Mouse (Mus musculus) midbrain, postnatal 0 days (tissue): ENCODE data around the gene B4galt5. TPM values are rescaled to one million over a fixed set of nuclear protein-coding genes. Genes with fewer than 3 reads are reported as not detected.
A peak's percentile ranks its signal among the peaks of the same experiment; 100 is the strongest.

ENCODE experiments used
- ATAC-seq: fragments of 200-750 bp; cut with Nextera tagmentation; 2 replicates; pipeline ENCODE4 v1.8.0; 2017; ENCODE audit warnings: moderate number of reproducible peaks, mild to moderate bottlenecking, moderate TSS enrichment, moderate library complexity; ENCODE audit not compliant: low FRiP score
- DNase-seq: peaks from one replicate; pipeline ENCODE4 v3.0.0-alpha.2; 2015; ENCODE audit warnings: low spot score
- H3K27ac ChIP-seq: fragments of 300-500 bp; sonication (generic); 2 replicates; pipeline ENCODE4 v1.5.1; 2014; ENCODE audit warnings: low read depth, mild to moderate bottlenecking, low read length, mixed read lengths
- H3K27me3 ChIP-seq: fragments of 300-500 bp; sonication (generic); 2 replicates; pipeline ENCODE4 v1.6.1; 2014; ENCODE audit warnings: low read length, control low read depth, mixed read lengths; ENCODE audit not compliant: insufficient read depth
- H3K36me3 ChIP-seq: fragments of 300-500 bp; sonication (generic); 2 replicates; pipeline ENCODE4 v1.6.1; 2014; ENCODE audit warnings: low read length, control low read depth, mixed read lengths; ENCODE audit not compliant: insufficient read depth
- H3K4me1 ChIP-seq: fragments of 300-500 bp; sonication (generic); 2 replicates; pipeline ENCODE4 v1.6.1; 2014; ENCODE audit warnings: mild to moderate bottlenecking, control low read depth, antibody characterized with exemption, low read length, mixed read lengths; ENCODE audit not compliant: insufficient read depth
- H3K4me2 ChIP-seq: fragments of 300-500 bp; sonication (generic); 2 replicates; pipeline ENCODE4 v1.6.1; 2014; ENCODE audit warnings: low read depth, mild to moderate bottlenecking, low read length, mixed read lengths; ENCODE audit not compliant: poor library complexity, severe bottlenecking
- H3K4me3 ChIP-seq: fragments of 300-500 bp; sonication (generic); 2 replicates; pipeline ENCODE4 v1.5.1; 2014; ENCODE audit warnings: low read depth, mild to moderate bottlenecking, low read length, moderate library complexity
- H3K9ac ChIP-seq: fragments of 300-500 bp; sonication (generic); replicated peaks from 2 replicates; pipeline ENCODE4 v1.6.1; 2014; ENCODE audit warnings: mild to moderate bottlenecking, low read length, moderate library complexity, mixed read lengths; ENCODE audit not compliant: poor library complexity, severe bottlenecking
- H3K9me3 ChIP-seq: fragments of 300-500 bp; sonication (generic); 2 replicates; pipeline ENCODE4 v1.6.1; 2016; ENCODE audit warnings: low read length, control low read depth
- CTCF ChIP-seq: IDR thresholded peaks from 2 replicates; pipeline ENCODE4 v1.5.1; 2016; ENCODE audit warnings: antibody characterized with exemption, mild to moderate bottlenecking
- WGBS: fragments of 180-500 bp; shearing (Covaris S2); extraction: QIAGEN DNeasy Blood & Tissue Kit; methylation state at CpG from one replicate; pipeline ENCODE4 v1.1.7; 2014; 5-methylcytosine and 5-hydroxymethylcytosine counted together
- polyA plus RNA-seq: library from polyadenylated mRNA; unstranded; fragments of >200 nt; fragmentation: Nextera tagmentation; extraction: Ambion mirVana; gene quantifications from 2 replicates; pipeline ENCODE4 v1.2.1, GENCODE M21; 2015
- total RNA-seq: library from RNA; depleted of rRNA; stranded (reverse); fragments of >200 nt; gene quantifications from 2 replicates; pipeline ENCODE4 v1.2.3, GENCODE M21; 2014

The B4galt5 gene
- total and polyA plus RNA-seq, 2 experiments from 2014 or later = 35.6 to 88.3 TPM

GRCm38 (mm10) chr2:167375688-167376087 lies 26.7 kb upstream of the B4galt5 start:
- Histone ChIP-seq H3K4me3 (no peak overlapping the region), H3K9ac (no peak overlapping the region), H3K27me3 (no peaks in the 10 kb centered on the region), H3K4me1 (no peaks in the 10 kb centered on the region), H3K27ac (no peak overlapping the region), H3K4me2 (no peak overlapping the region), H3K36me3 (no peaks in the 10 kb centered on the region), H3K9me3 (no peaks in the 10 kb centered on the region)
- ATAC-seq (no peak), DNase-seq (no peak)
- WGBS = 91% methylated on average over 5 of the region's 5 CpGs
- TF ChIP-seq CTCF = no peak

GRCm38 (mm10) chr2:167375135-167375534 lies 26.2 kb upstream of the B4galt5 start:
- 84% methylated on average over 9 of the region's 9 CpGs for WGBS
- Histone ChIP-seq H3K4me2 (no peak overlapping the region), H3K36me3 (no peaks in the 10 kb centered on the region), H3K27ac (no peak overlapping the region), H3K9ac (no peak overlapping the region), H3K9me3 (no peaks in the 10 kb centered on the region), H3K27me3 (no peaks in the 10 kb centered on the region), H3K4me3 (no peak overlapping the region), H3K4me1 (no peaks in the 10 kb centered on the region)
- TF ChIP-seq CTCF = no peak
- DNase-seq (no peak), ATAC-seq (no peak)

GRCm38 (mm10) chr2:167374191-167374805 lies 25.3 kb upstream of the B4galt5 start:
- Histone ChIP-seq H3K27me3 (no peaks in the 10 kb centered on the region), H3K4me2 (no peak overlapping the region), H3K9me3 (no peaks in the 10 kb centered on the region), H3K36me3 (no peaks in the 10 kb centered on the region), H3K9ac (no peak overlapping the region), H3K4me1 (no peaks in the 10 kb centered on the region), H3K27ac (no peak overlapping the region), H3K4me3 (no peak overlapping the region)
- no peak for TF ChIP-seq CTCF
- DNase-seq = no peak
- WGBS = 91% methylated on average over 12 of the region's 12 CpGs
- ATAC-seq = no peak

DNA sequence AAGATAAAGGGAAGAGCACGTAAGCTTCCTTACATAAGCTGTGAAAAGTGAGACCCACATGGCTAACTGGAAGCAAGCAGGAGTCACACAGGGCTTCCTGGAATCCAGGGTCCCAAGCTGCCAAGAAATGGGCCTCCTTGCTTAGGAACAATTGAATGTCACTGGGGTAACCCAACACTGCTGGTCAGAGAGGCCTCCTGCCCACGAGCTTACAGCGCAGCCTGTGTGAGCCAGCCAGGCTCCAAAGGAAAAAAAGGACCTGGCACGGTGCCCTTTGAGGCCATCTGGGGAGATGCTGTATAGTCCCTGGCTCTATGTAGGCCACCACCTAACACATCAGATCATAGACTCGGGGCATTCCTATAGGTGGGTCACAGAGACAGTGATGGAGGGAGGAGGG lies 24.3 kb upstream of the B4galt5 start:
- Histone ChIP-seq H3K9ac (no peak overlapping the region), H3K9me3 (no peaks in the 10 kb centered on the region), H3K4me2 (no peak overlapping the region), H3K27ac (no peak overlapping the region), H3K4me1 (no peaks in the 10 kb centered on the region), H3K36me3 (no peaks in the 10 kb centered on the region), H3K27me3 (no peaks in the 10 kb centered on the region), H3K4me3 (no peak overlapping the region)
- 61% methylated on average over 5 of the region's 5 CpGs for WGBS
- ATAC-seq (no peak), DNase-seq (peak; percentile 57)
- TF ChIP-seq CTCF = no peak

DNA sequence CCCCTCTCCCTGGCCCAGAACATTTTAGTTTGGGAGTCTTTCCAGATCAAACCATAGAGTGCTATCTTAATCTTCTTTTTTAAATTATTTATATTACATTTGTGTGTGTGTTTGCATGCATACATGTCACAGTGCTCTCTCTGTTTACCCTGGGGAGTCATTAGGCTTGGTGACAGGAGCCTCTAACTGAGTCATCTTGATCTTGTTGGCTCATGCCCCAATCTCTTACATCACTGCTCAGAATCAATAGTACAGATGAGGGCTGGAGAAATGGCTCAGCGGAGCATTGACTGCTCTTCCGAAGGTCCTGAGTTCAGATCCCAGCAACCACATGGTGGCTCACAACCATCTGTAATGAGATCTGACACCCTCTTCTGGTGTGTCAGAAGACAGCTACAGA lies 22.5 kb upstream of the B4galt5 start:
- Histone ChIP-seq H3K27me3 (no peaks in the 10 kb centered on the region), H3K36me3 (no peaks in the 10 kb centered on the region), H3K4me3 (no peak overlapping the region), H3K27ac (no peak overlapping the region), H3K4me2 (no peak overlapping the region), H3K4me1 (no peaks in the 10 kb centered on the region), H3K9me3 (no peaks in the 10 kb centered on the region), H3K9ac (no peak overlapping the region)
- WGBS = 92% methylated on average over 2 of the region's 2 CpGs
- DNase-seq (no peak), ATAC-seq (no peak)
- TF ChIP-seq CTCF = no peak

- Histone ChIP-seq H3K9me3 (no peaks in the 10 kb centered on the region), H3K4me3 (no peak overlapping the region), H3K9ac (no peak overlapping the region), H3K27me3 (no peaks in the 10 kb centered on the region), H3K4me2 (no peak overlapping the region), H3K27ac (no peak overlapping the region), H3K36me3 (no peaks in the 10 kb centered on the region), H3K4me1 (no peaks in the 10 kb centered on the region)
- WGBS = 66% methylated on average over 9 of the region's 9 CpGs
- ATAC-seq (no peak), DNase-seq (no peak)
- TF ChIP-seq CTCF = no peak
These were observed 19.3 kb upstream of the B4galt5 start for GRCm38 (mm10) chr2:167368328-167368727.
